Mouse (Mus musculus) right cerebral cortex, adult 2 months (tissue): ENCODE results near the gene Mei1.

ENCODE experiments used
- DNase-seq, 2 experiments: peaks; one replicate each; pipeline ENCODE4 v3.0.0; 2021 to 2022; ENCODE audit warnings: low spot score in 2 of 2

The Mei1 gene

DNA sequence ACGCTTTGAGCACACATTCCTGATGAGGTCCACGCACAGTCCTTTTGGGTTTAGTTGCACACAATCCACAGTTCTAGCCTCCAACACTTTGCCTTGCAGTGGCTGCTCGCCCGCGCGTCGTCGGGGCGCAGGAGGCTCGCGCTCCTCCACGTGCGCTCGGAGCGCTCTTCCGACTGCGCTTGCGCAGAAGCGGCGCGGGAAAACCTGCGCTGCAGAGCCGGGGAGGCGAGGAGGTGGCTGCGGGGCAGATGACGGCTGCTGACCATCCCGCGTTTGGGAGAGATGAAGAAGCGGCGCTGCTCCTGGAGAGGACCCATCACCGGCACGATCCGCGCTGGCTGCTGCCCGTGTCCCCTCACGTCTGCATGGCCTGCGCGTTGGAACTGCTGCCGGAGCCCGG lies at the start of gene Mei1:
Mei1 (plus strand) TSS at position 99 of the 400 bp plus-strand sequence.
- DNase-seq, result no peak

DNA sequence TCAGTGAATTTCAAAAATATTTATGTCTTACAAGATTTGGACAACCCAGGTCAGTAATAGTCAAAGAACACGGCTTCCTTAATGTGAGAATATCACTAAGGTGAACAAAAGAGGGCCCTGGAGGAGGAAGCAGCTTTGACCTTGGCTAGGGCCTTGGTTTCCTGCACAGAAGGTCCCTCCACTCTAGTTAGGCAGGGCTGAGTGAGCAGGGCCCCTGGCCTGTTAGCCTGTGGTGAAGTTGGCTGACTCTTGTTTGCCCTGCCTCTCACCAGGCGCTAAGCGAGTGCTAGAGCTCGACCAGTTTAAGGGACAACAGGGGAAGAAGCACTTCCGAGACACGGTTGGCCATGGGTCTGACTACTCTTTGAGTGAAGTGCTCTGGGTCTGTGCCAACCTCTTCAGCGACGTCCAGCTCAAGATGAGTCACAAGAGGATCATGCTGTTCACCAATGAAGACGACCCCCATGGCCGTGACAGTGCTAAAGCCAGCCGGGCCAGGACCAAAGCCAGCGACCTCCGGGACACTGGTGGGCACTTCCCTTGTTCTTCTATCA lies 47.2 kb upstream of the Mei1 start:
- no peak for DNase-seq

- DNase-seq, result no peak
Measured at GRCm38 (mm10) chr15:82023965-82024635, 45.7 kb upstream of the Mei1 start.

- DNase-seq, result no peak
Measured at GRCm38 (mm10) chr15:82027276-82027675, 42.5 kb upstream of the Mei1 start.

- no peak for DNase-seq
Measured at GRCm38 (mm10) chr15:82027726-82028125, 42.1 kb upstream of the Mei1 start.

DNA sequence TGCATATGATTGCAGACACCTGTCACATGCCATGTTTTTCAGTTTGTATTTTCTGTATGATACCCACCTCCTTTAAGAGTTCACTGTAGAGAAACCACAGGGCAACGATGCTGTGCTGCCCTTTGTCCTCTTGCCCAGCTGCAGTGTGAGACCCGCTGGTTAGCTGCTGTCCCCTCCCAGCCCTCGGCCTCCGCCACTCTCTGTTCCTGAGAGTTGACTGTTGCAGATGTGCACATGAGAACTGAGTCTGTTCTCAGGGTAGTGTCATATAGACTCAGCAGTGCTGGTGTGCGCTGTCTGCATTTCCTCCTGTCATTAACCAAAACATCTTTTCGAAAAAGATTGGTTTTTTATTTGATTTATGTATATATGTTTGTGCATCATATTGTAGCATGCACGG lies 37.4 kb upstream of the Mei1 start:
- DNase-seq, result no peak

- DNase-seq, result no peak
Measured at GRCm38 (mm10) chr15:82033762-82034161, 36.0 kb upstream of the Mei1 start, which contains the start of gene Desi1. Desi1 (minus strand) TSS chr15:82033862.

GRCm38 (mm10) chr15:82035904-82036689 lies 33.7 kb upstream of the Mei1 start:
- DNase-seq, result peak in 1 of 2 experiments; percentile 50

GRCm38 (mm10) chr15:82040650-82041049 lies 29.1 kb upstream of the Mei1 start:
- peak in 1 of 2 experiments; percentile 41 for DNase-seq

DNA sequence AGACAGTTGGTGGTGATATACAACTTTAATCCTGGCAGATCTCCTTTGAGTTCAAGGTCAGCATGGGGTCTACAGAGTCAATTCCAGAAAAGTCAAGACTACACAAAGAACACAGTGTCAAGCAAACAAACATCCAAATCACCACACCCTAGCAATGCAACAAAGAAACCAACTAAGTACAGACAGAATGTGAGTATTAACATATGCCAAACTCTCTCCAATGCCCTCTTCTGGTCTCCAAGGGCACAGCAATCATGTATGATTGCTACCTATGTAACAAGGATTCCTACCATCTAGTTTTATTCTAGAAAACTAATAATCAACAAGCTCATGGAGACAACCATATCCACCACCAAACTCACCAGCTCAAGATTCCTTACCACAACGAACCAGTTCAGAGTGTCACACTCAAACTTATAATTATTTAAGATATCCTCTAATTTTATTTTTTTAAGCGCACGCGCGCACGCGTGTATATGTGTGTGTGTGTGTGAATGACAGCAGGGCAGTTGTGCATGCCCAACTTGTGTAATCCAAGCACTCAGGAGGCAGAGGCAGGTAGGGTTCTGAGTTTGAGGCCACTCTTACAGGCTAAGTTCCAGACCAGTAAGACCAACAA lies 25.5 kb upstream of the Mei1 start:
- DNase-seq, result no peak

DNA sequence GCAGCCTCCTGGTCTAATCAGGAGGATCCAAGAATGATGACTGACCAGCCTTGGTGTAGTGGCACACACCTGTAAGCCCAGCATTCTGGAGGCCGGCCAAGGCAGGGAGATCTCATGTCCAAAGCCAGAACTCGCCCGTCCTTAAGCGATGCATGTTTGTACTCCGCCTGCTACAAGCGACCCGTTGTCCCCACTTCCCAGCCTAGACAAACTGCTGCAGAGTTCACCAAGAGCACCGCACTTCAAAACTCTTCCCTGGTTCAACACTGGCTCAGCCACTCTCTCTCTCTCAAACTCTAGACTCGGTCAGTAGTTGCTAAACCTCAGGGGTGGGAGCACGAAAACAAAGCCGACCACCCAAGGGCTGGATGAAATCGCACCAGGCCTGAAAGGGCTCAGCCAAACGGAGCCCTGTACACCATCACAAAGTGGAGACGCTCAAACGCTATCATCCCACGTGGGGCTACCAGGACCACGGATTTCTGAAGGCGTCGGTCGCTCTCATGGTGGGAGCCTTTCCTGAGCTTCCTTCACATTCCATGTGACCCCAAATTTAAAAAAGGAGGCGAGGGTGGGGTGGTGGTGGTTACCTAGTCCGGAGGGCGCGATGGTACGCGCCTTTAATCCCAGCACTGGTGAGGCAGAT lies 23.4 kb upstream of the Mei1 start:
- DNase-seq, result no peak

DNA sequence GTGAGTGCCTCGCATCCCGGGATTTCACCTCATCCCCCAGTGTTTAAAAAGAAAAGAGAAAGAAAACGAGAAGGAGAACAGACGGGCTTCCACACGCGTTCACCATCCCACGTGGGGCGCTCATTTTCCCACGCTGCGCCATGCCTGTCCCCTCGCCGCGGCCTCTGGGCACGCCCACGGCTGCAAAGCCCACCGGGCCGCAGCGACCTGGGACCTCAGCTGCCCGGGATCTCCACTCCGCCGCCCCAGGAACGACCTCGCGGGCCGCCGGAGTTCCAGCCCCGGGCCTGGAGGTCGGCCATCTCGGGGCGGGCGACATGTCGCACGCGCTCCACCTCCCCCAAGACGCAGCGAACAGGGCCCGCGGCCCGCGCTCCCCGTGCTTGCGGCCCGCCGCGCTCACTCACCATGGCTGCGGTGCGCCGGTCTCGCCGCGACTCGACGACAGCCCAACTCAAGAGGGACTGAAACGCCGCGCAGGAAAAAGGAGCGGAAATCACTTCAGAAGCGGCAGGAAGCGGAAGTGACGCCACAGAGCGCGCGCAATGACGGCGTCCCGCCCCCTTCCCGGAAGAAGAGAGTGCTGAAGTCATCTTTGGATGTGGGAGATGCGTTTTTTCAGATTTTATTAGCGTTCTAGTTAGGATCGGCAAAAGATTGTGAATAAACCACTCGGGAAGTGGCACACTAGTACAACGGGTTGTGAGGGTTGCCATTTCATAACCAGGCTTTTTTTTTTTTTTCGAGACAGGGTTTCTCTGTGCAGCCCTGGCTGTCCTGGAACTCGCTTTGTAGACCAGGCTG lies 22.5 kb upstream of the Mei1 start, which contains the start of gene Snu13:
Snu13 (minus strand) TSS at position 519 of the 804 bp plus-strand sequence.
- DNase-seq, result peak; percentile 92 to 94

- DNase-seq, result no peak
Measured at GRCm38 (mm10) chr15:82052544-82052943, 17.3 kb upstream of the Mei1 start.

- no peak for DNase-seq
Measured at GRCm38 (mm10) chr15:82058719-82059201, 11.0 kb upstream of the Mei1 start, which contains the start of gene 4930407I10Rik. 4930407I10Rik (plus strand) TSS chr15:82059151.

DNA sequence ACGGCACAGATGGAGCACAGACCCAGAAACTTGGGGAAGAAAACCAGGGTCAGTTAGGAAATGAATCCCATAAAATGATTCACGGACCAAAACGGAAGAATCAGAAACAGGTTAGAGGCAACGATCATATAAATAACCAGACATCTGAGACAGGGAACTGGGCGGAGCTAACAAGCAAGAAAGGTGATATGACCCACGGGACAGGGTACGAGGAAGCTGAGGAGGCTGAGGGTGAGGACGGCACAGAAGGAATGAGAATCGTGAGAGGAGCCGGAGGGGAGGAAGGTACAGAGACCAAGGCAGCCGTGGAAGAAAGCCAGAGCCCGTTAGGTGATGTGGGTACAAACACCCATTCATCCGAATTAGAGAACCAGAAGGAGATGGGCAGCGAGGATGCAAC lies 5.9 kb upstream of the Mei1 start:
- DNase-seq, result no peak

GRCm38 (mm10) chr15:82065511-82065910 lies 4.3 kb upstream of the Mei1 start:
- peak; percentile 82 to 87 for DNase-seq

DNA sequence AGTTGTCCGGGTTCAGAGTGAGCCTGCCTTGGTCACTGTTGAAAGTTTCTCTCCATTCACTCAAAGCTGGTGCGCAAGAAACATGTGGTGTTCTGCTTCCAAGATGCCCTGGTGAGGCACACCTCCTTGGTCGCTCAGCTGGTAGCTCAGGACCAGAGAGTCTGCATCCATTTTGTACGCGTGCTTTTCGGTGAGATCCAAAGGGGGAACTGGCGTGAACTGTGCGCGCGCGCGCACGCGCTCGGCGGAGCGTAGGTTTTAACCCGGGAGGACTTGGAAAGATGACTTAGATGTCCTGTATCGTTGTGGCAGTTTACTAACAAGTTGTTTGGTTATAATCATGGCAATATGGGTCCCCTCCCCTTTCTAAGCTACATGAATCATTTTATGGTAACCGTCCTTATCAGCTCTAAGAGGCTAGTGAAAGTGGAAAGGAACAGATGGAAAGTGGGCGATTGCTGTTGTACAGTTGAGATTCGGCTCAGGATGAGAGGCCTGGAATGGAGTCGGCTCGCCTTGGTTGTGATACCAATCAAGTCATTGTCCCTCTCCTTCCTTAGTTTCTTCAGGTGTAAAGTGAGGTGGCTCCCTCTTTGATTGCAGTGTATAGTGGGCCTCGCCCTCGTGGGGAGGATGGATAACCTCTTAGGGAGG lies 2.1 kb downstream of the Mei1 start:
- peak; percentile 36 to 46 for DNase-seq

DNA sequence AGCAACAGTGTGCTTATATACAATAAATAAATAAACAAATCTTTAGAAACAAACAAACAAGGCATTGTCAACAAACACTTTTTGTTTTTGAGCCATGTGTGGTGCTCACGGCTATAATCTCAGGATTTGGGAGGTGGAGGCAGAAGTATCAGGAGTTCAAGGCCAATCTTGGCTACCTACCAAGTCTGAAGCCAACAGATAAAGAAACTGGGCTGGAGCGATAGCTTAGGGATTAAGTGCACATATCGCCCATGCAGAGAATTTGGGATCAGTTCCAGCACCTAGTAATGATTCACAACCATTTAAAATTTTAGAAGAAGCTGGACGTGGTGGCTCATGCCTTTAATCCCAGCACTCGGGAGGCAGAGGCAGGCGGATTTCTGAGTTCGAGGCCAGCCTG lies 3.7 kb downstream of the Mei1 start:
- DNase-seq, result no peak

- DNase-seq, result no peak
Measured at GRCm38 (mm10) chr15:82079883-82080282, 10.1 kb downstream of the Mei1 start.

DNA sequence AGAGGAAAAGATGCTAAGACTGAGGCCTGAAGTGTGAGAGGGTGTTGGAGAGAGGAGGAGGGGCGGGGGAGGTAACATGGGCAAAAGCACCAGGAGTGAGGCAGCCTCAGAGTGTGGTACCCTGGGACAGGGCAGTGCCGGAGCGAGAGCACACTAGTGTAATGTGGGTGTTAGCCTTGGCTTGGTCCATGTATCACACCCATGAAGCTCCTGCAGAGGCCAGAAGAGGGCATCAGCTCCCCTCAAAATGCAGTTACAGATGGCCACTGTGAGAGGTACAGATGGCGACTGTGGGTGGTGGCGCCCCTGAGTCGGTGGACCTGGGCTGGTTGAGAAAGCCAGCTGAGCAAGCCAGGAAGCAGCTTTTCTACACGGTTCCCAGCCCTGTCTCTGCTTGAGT lies 11.4 kb downstream of the Mei1 start:
- peak; percentile 73 to 77 for DNase-seq
